Mouse (Mus musculus): ENCODE data around the gene Prkag3. TPM values are rescaled to one million over a fixed set of nuclear protein-coding genes. Genes with fewer than 3 reads are reported as not detected.

Prkag3 gene
- total RNA-seq, 2 experiments from 2014 or later: not detected

DNA sequence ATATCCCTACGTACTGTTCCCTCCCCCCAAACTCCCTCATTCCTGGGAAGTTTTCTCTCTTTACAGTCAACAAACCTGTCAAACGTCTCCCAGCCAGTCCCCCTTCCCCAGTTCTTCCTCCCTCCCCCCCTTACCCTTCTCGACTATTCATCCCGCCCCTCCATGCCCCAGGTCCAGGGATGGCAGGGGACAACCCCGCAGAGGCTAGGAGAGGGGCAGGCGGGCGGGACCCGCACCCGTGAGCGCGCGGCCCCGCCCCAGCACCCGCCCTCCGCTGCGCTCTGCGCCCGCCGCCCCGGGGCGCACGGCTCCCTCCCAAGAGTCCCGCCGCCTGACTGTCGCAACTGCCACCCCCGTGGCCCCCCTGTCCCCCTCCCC is 22.4 kb upstream of the Prkag3 start:
- intact Hi-C loops (cut with DNase I): no loop called here
- DNase-seq (ENCODE audit: extremely low spot score in 1 of 2, low spot score in 2 of 2): no peak

DNA sequence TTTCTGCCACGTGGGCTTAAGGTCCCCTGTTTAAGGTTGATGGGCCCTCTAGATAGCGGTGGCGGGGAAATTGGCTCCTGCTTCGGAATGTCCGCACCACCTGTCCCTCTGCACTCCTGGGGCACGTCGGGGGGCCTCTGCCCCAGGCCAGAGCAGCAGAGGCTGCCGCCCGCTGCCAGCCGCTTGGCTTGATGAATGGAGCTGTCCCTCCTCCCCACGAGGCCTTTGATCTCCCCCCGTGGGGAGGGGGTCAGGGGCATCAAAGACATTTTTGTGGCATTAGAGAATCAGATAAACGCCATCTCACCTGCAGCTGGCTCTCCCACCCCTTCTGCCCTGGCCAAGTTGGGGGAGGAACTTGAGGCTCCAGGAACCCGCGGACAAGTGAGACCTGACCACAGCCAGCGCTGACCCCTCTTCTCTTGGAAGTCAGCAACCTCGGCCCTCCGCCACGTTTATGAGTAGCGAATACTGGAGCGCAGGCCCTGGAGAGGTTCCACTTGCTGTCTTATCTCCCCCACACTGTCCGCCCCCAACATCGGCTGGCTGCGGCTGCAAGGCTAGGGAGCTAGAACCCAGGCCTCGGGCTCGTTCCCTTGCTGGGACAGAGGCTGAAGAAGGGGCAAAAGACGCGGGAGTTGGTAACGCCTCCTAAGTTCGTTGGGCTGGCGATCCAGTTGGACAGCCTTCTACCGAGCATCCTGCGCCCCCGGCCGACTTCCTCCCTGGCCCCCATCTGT is 21.9 kb upstream of the Prkag3 start:
- intact Hi-C loops (cut with DNase I): no loop called here
- DNase-seq (ENCODE audit: extremely low spot score in 1 of 2, low spot score in 2 of 2): peak in 1 of 2 experiments; percentile 40

DNA sequence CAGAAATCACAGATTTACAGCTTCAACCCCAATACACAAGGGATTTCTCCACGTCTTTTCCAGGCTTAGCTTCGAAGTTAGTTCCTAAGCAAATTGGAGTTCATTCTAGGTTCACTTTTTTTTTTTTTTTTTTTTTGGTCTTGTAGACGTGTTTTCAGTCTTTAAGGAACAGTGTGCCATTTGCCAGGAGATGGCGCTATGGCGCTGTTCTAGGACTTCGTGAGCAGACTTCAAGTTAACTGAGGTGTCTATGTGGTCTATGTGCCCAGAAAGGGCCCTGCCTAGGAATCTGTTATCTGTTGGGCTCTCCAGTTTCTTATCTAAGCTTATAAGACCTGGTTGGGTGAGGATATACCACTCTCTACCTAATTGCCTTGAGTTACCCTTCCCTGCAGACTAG is 14.1 kb upstream of the Prkag3 start:
- intact Hi-C loops (cut with DNase I): no loop called here
- peak; percentile 44 to 82 for DNase-seq (ENCODE audit: extremely low spot score in 1 of 2, low spot score in 2 of 2)

DNA sequence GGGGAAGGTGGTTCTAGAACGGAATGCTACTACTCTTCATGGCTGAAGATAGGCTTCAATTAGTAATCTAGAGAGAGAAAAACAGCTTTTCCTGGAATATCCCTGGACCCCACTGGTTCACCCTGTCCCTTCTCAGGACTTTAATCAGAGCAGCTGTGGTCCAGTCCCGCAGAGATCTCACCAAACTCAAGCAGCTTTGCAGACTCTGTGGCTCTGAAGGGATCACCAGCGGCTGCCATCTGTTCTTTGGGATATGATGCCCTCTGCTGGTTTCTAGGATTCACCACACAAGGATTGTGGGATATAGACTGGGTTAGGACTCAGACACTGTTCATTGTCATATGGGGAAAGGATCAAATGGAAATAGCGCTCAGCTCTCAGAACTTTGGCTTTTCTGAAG is 10.8 kb upstream of the Prkag3 start:
- DNase-seq (ENCODE audit: extremely low spot score in 1 of 2, low spot score in 2 of 2): peak in 1 of 2 experiments; percentile 59
- intact Hi-C loops (cut with DNase I): loop anchor here (10.0 kb wide), 1 partner anchor 115 kb away; no protein-coding TSS in a partner anchor

DNA sequence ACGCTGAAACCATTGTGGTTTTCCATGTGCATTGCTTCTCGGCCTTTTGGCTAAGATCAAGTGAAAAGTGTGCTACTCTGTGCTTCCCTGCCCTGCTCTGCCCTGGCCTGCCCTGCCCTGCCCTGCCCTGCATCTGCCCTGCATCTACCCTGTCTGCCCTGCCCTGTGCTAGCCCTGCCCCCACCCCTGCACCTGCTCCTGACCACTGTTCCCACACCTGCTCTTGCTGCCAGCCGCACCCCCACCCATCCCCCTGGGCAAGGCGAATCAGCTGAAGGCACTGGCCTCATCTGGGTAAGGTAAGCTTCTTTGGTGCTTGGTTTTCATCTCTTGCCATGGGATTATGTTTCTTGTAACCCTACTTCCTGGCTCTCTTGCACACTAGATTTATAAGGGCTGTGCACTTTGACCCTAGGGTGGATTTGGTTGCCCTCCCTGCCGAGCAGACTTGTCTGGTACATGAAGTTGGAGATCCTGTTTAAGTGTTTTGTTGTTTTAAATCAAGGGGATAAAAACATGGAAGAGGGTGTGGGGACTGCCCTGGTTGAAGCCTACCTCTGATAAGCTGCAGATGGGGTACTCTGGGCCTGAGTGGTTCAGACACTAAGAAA is 5.3 kb upstream of the Prkag3 start:
- intact Hi-C loops (cut with DNase I): loop anchor here (5.0 to 10.0 kb wide), 2 partner anchors 37 to 109 kb away; no protein-coding TSS in a partner anchor
- no peak for DNase-seq (ENCODE audit: extremely low spot score in 1 of 2, low spot score in 2 of 2)

DNA sequence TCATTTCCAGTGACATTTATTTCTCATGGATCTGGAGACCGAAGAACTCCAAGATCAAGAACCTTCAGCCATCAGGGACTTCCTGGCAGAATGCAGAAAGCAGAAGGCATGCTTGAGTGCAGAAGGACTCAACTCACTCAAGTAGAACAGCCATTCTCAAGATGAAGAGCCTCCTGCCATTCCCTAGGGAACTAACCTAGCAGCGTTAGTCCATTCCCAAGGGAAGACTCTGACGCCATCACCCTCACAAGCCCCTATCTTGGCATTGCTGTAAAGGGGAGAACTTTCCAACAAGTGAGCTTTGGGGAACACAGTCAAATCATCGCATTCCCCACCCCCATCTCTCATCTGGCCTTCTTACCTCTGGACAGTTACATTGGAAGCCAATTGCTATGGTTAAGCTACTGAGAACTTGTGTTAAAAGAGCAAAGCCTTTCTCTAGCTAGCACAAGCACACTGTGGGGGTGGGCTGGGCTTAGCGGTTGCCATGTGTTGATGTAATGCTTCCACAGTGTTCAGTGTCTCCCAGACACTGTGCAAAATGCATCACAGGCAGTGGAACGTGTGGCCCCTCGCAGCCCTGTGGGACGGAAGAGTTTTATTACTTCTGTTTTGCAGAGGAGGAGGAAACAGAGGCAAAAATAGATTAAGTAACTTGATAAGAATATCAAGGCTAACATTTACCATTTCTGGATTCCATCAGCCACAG is 4.4 kb upstream of the Prkag3 start:
- intact Hi-C loops (cut with DNase I): loop anchor here (5.0 to 10.0 kb wide), 2 partner anchors 36 to 109 kb away; no protein-coding TSS in a partner anchor
- DNase-seq (ENCODE audit: extremely low spot score in 1 of 2, low spot score in 2 of 2): no peak

DNA sequence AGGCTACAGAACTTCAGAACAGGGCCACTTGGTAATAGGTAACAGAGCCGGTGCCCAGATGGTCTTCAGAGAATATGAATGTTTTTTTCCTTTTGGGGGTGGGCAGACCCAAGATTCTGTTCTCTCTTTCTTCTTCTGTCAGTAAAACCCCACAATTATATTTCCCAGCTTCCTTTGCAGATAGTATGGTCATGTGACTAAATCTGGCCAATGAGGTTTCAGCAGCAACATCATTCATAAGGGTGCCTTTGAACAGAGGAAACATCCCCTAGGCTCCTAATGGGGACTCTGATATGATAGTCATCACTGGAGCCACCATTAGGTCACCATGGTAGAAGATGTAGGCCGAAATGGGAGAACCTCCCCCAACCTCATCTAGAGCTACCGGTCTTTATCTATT is 3.8 kb upstream of the Prkag3 start:
- intact Hi-C loops (cut with DNase I): loop anchor here (5.0 to 10.0 kb wide), 2 partner anchors 36 to 108 kb away; no protein-coding TSS in a partner anchor
- DNase-seq (ENCODE audit: extremely low spot score in 1 of 2, low spot score in 2 of 2): no peak

DNA sequence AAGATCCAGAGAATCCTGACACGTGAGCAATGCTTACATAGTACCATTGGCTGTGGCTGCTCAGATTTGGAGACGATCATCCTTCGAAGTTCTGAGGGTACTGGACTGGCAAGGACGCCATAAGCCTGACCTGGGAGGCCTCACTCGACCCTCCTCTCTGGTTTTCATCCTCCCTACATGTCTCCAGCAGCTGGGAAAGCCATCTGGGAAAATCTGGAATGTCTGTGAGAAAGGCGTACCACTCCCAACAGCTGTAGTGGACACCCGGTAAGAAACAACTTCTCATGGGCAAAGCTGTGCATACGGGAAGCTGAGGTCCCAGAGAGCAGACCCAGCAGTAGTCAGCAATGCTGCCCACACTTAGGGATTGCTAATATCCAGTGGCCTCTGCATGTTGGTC is 3.1 kb upstream of the Prkag3 start:
- intact Hi-C loops (cut with DNase I): loop anchor here (5.0 to 10.0 kb wide), 2 partner anchors 35 to 107 kb away; no protein-coding TSS in a partner anchor
- no peak for DNase-seq (ENCODE audit: extremely low spot score in 1 of 2, low spot score in 2 of 2)

DNA sequence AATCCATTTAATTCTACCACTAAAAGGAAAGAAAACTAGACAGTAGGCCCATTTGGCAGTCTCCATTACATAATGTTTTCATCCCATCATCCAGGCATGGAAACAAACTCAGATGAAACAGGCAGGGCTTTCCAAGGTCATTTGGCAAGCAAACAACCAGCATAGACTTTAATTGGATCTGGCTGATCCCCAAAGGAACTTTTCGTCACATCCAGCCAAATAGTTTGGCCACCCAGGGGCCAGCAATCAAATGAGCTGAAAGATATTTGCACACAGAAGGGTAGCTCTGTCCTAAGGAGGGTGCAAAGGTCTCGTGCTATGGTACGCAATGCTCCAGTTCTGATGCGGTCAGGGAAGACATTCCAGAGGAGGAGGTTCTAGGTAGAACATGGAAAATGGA is 1.7 kb upstream of the Prkag3 start:
- peak in 1 of 2 experiments; percentile 23 for DNase-seq (ENCODE audit: extremely low spot score in 1 of 2, low spot score in 2 of 2)
- intact Hi-C loops (cut with DNase I): loop anchor here (5.0 to 10.0 kb wide), 2 partner anchors 33 to 106 kb away; no protein-coding TSS in a partner anchor

DNA sequence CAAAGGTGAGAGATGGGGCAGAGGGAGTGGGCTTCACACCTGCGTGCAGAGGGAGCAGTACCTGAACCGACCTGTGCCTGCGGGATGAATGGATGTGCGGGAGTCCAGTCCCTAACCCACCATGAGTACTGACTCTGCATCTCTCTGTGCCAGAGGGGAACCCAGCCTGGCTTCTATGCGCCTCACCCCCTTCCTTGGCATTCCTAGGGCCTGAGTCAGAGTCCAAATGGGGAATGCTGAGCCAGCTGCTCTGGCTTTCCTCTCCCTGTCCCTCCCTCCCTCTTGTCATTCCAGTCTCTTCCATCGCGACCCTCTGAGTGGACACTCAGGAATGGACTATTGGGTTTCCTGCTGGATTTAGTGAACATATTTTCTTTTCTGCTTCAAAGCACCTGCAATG is 280 bp upstream of the Prkag3 start:
- DNase-seq (ENCODE audit: extremely low spot score in 1 of 2, low spot score in 2 of 2): no peak
- intact Hi-C loops (cut with DNase I): no loop called here

DNA sequence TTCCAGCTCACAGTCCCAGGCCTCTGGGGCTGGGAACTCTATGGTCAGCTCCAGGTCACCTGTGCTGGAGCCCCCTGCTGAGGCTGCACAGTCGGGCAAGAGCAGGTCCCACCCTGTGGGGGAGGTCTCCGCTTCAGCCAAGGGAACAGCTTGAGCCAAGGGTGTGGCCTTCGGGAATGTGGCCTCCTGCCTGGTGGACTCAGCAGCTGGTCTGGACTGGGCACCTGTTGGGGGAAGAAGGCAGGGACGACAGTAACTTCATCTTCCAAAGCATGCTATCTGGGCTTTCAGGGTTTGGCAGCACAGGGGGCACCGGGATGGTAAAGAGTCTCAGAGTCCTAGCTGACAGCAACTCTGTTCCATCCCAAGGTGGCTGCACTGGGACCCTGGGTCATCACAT is 1.7 kb downstream of the Prkag3 start:
- intact Hi-C loops (cut with DNase I): no loop called here
- DNase-seq (ENCODE audit: extremely low spot score in 1 of 2, low spot score in 2 of 2): no peak

DNA sequence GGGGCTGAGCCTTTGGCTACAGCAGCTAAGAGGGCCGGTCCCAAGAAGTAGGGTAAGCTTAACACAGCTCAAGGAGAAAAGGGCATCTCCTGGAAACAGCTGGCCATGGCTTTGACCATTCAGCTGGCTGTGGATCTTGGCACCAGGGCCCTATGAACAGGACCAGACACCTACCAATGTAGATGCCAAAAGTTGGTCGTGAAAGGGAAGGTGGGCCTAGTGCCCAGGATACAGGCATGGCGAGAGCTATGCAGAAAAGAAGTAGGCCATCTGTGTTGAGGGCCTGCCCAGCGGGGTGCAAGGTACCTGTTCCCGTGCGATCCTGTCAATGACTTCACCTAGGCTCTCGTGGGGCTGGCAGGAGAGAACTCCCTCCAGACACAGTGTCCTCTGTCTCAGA is 8.2 kb downstream of the Prkag3 start:
- intact Hi-C loops (cut with DNase I): no loop called here
- no peak for DNase-seq (ENCODE audit: extremely low spot score in 1 of 2, low spot score in 2 of 2)

DNA sequence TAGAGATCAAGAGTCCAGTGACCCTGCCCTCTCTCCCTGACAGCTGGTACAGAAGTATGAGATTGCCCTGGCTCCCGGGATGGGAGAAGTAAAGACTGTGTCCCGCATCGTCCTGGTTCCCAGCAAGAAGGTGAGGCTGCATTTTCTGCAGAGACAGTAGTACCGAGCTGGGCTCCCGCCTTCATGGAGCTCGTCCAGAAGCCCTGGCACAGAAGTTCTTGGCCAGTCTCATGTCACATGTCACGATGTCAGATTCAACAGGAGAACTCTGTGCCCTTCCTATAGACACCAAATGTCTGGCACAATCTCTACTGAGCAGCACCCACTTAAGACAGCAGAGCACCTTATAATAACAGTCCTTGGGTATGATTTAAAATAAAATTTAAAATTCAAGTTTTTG is 11.5 kb downstream of the Prkag3 start:
- no peak for DNase-seq (ENCODE audit: extremely low spot score in 1 of 2, low spot score in 2 of 2)
- intact Hi-C loops (cut with DNase I): no loop called here

DNA sequence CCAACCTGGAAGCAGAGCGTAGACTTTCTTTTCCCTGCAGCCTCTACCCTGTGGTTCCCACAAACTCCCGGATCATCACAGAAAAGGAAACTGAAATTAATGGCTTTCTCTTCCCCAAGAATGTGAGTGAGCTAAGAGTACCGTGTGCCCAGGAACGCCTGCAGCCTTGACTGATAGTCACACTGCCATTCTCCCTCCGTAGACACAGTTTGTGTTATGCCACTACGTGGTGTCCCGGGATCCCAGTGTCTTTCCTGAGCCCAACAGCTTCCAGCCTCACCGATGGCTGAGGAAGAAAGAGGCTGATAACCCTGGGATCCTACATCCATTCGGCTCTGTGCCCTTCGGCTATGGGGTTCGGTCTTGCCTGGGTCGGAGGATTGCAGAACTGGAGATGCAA is 12.0 kb downstream of the Prkag3 start:
- DNase-seq (ENCODE audit: extremely low spot score in 1 of 2, low spot score in 2 of 2): no peak
- intact Hi-C loops (cut with DNase I): no loop called here

DNA sequence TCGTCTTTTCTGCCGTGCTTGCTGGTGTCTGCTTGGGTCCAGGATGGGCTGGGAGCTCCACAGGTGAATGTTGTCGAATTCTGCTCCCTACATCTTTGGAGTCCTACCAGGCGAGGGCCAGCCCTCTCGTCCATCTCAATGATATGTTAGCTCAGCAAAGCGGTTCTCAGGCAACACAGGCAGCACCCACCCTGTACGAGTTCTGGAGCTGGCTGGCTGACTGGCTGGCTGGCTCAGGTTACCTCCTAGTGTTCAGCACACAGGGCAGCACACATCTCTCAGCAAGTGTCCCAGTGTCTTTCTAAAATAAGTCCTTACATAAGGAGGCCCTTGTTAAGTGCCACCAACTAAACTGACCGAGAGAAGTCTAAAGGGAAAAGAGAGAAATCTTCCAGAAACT is 20.6 kb downstream of the Prkag3 start:
- intact Hi-C loops (cut with DNase I): no loop called here

DNA sequence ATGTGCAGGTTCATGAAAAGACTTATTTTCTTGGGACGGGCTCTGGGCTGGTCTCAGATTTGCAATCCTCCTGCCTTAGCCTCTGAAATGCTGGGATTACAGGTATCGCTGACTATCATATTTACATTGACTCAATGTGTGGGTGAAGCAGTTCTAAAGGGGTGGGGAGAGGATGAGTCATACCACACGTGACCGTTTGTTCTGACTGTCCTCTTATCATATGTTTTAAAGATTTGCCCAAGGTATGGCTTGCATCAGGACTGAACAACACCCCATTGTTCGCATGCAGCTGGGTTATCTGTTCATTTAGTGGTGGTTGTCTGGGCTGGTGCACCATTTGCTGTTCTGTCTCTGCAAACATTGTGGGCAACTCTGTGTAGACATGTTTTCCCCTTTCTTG is 22.3 kb downstream of the Prkag3 start:
- DNase-seq (ENCODE audit: extremely low spot score in 1 of 2, low spot score in 2 of 2): no peak
- intact Hi-C loops (cut with DNase I): no loop called here

More for the DNA sequence above, 20.6 kb downstream of the Prkag3 start:
- no peak for DNase-seq (ENCODE audit: extremely low spot score in 1 of 2, low spot score in 2 of 2)

DNA sequence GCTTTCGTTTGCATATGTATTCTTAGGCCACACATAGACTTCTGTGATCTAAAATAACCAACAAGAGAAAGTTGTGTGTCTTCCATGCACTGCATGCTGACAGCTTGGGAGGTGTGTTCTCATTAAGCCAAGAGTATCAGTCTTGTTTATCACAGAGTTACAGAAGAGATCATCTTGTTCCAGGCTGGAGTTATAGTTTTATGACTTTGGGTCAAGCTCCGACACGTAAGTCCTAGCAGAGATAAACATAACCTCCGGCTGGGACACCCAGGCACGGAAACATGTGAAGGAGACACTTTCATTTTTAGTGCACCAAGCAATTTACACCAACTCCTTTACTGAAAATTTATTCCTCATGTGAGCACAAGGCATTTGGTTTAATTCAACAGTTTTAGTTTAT is 22.9 kb downstream of the Prkag3 start:
- DNase-seq (ENCODE audit: extremely low spot score in 1 of 2, low spot score in 2 of 2): no peak
- intact Hi-C loops (cut with DNase I): no loop called here

DNA sequence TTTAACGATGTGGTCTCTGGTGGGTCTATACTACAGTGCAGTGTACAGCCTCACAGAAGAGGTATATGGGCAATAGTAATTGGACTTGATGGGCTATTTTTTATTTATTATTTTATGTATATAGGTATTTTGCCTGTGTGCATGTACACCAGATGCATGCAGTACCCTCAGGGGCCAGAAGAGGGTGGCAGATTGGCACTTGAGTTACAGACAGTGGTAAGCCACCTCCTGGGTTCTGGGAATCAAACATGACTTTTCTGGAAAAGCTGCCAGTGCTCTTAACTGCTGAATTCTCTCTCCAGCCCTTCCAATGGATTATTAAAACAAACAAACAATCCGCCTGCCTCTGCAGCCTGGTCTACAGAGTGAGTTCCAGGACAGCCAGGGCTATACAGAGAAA is 25.3 kb downstream of the Prkag3 start:
- no peak for DNase-seq (ENCODE audit: extremely low spot score in 1 of 2, low spot score in 2 of 2)
- intact Hi-C loops (cut with DNase I): no loop called here

DNA sequence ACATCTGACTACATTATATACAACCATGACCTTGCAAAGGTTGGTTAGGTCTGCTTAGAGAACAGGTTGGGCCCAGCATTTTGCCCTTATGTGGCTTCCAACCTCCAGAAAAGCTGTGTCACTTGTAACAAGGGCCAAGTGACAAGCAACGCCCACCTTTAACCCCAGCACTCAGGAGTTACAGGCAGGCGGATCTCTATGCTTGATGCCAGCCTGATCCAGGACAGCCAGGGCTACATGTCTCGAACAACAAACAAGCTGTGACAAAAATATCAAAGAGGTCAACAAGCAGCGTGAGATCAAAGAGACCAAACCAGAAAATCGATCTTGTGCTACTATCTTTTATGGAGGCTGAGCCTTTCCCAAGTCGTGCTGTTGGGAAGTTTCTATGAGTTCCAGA is 27.4 kb downstream of the Prkag3 start:
- intact Hi-C loops (cut with DNase I): no loop called here
- no peak for DNase-seq (ENCODE audit: extremely low spot score in 1 of 2, low spot score in 2 of 2)

DNA sequence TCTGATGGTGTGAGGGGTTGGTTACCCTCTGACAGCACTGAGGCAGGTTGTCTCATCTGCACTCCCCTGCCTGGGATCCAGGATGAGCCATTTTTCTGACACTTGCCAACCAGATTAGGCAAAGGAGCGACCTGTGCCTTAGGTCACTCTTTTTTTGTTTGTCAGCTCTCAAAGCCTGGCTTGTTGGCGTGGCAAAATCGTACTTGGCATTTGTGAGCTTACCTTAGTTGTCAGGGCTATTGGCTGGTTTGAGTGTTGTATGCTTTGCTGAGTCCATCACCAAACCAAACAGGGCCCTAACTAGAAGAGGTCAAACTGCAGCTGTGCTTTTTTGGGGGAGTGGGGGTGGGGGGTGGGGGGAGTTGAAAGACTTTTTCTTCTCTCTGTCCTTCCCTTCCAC is 29.7 kb downstream of the Prkag3 start:
- no peak for DNase-seq (ENCODE audit: extremely low spot score in 1 of 2, low spot score in 2 of 2)
- intact Hi-C loops (cut with DNase I): loop anchor here (5.0 kb wide), 1 partner anchor 33 kb away; no protein-coding TSS in a partner anchor
